Mouse (Mus musculus) frontal cortex, adult 2 months (tissue): ENCODE data around the gene 0610040J01Rik. TPM values are rescaled to one million over a fixed set of nuclear protein-coding genes. Genes with fewer than 3 reads are reported as not detected.

Experiments
- DNase-seq, 2 experiments: peaks; one replicate each; pipeline ENCODE4 v3.0.0; 2022; ENCODE audit warnings: low spot score in 1 of 2; ENCODE audit errors: extremely low spot score in 1 of 2
- polyA plus RNA-seq: library from polyadenylated mRNA; depleted of rRNA; stranded (reverse); fragments of >200 nt; gene quantifications from 2 replicates; pipeline ENCODE4 v1.2.3, GENCODE M21; 2012; rRNA removed

0610040J01Rik gene
- polyA plus RNA-seq = 7.7 and 8.1 TPM in 2 replicates

DNA sequence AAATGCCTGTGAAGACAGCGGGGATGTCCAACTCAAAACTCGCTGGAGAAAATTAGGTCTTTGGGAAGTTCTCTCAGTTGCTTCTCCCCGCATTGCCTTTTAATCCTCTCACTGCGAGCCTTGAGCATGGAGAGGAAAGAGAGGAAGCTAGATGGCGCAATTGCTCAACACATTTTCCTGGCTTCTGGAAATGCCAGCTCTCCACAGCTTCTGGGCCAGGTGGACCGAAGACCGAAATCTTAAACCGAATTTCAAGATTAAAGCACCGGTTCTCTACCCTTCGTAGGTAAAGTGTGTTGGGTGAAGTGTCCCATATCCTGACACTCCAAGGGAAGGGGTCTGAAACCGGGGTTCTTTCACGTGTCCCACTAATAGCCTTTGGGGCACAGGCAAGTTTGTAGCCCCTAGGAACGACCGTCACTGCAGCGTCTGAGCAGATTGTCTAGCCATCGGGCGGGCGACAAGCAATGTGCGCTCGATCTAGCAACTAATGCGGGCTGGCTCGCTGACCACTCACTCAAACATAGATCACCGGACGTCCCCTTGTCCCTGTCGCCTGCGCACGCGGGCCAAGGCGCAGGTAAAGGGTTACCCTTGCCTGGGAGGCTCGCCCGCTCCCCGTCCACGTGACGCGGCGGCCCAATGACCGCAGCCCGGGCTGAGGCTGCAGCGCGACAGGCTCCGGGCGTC lies at the start of gene 0610040J01Rik:
Gene 0610040J01Rik, plus strand, starts transcription at position 545 of the 690 bp plus-strand sequence.
- peak; percentile 50 to 80 for DNase-seq

GRCm38 (mm10) chr5:63765886-63766285 lies 46.3 kb upstream of the 0610040J01Rik start:
- DNase-seq = no peak

DNA sequence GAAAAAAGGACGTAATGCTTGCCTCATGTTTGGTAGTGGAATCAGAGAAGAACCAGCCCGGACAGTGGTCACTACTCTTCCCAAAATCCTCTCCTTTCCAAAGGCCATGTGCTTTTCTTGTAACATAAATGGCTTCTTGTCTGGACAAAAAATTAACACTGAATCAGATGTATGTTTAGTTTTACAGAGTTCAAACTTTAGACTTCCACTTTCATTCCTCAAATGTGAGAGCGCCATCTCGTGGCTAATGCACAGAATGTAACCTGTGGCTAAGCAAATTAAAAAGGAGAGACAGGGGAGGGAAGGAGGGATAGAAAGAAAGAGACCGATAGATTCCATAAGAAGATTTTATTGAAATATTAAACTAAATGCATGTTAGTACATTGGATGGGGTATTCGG lies 45.4 kb upstream of the 0610040J01Rik start:
- peak; percentile 11 to 75 for DNase-seq

- DNase-seq = peak; percentile 9 to 17
Observed at GRCm38 (mm10) chr5:63767464-63767863, 44.7 kb upstream of the 0610040J01Rik start.

GRCm38 (mm10) chr5:63768220-63768619 lies 43.9 kb upstream of the 0610040J01Rik start:
- no peak for DNase-seq

DNA sequence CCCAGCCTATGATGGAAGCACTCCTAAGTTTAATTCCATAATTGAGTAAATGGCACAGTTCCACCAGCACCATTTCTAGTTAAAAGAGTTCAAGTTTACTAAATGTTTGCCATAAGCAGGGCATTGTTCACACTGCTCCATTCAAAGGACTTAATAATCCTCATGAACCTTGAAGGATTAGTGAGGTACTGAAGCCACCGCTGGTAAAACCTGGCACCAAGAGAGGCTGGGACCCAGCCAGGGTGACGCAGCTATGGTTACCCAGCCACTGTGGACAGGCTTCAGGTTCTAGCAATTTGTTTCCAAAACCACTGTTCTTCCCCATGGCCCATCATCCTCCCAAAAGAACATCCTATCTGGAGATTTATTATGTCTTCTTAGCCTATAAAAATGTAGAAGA lies 39.2 kb upstream of the 0610040J01Rik start:
- DNase-seq = no peak

GRCm38 (mm10) chr5:63773603-63774002 lies 38.6 kb upstream of the 0610040J01Rik start:
- DNase-seq = no peak

- DNase-seq = no peak
Observed at GRCm38 (mm10) chr5:63788156-63788826, 23.9 kb upstream of the 0610040J01Rik start.

DNA sequence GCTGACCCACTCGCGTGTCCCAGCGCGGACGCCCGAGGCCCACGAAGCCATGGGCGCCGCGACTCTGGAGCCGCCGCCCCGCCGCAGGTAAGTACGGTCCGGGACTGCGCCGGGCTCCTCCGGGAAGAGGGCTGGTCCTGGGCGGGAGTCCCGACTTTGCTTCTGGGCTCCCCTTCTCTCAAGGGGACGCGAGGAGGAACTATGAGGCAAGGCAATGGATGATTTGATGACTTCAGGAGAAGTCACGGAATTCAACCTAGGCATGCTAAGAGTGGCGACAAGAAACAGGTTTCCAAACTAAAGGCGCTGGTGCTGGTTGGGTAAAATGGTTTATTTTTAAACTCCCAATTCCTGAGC lies 324 bp downstream of the 0610040J01Rik start:
- no peak for DNase-seq

DNA sequence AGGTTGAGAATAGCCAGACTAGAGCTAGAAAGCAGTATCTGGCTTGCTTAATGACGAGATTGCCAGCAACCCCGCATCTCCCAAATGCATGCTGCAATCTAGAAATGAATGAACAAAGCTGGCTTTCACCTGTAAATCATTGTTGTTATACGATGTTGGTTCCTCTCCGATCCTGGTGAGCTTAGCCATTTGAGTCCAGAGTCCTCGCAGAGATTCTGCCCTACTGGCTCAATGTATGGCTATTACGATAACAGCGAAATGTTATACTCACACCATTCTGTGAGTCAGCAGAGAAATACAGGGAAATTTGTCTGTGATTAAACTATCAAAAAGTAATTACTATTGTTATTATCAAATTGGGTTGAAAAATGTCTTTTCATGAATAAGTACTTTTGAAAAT lies 4.5 kb downstream of the 0610040J01Rik start:
- no peak for DNase-seq

- no peak for DNase-seq
Observed at GRCm38 (mm10) chr5:63817270-63817669, 5.1 kb downstream of the 0610040J01Rik start.

GRCm38 (mm10) chr5:63818975-63819374 lies 6.8 kb downstream of the 0610040J01Rik start:
- DNase-seq = no peak

GRCm38 (mm10) chr5:63819519-63819918 lies 7.4 kb downstream of the 0610040J01Rik start:
- no peak for DNase-seq

DNA sequence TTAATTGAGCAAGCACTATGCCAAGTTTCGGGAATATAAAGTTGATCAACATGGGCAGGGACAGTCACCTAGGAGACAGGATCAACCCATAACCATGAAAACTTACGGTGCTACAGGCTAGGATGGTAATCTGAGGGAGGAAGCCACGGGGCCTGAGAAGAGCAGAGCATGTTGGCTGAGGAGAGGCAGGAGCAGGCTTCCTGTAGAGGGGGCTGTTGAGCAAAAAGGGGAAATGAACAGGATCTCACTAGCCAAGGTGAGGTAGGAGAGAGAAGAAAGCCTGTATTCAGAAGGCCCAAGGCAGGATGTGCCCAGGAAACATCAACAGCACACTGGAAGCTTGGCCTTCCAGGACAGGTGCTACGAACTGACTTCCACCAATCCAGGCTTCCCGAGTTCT lies 9.0 kb downstream of the 0610040J01Rik start:
- DNase-seq = no peak

- no peak for DNase-seq
Observed at GRCm38 (mm10) chr5:63821860-63822259, 9.7 kb downstream of the 0610040J01Rik start.

- no peak for DNase-seq
Observed at GRCm38 (mm10) chr5:63823362-63824332, 11.5 kb downstream of the 0610040J01Rik start.

DNA sequence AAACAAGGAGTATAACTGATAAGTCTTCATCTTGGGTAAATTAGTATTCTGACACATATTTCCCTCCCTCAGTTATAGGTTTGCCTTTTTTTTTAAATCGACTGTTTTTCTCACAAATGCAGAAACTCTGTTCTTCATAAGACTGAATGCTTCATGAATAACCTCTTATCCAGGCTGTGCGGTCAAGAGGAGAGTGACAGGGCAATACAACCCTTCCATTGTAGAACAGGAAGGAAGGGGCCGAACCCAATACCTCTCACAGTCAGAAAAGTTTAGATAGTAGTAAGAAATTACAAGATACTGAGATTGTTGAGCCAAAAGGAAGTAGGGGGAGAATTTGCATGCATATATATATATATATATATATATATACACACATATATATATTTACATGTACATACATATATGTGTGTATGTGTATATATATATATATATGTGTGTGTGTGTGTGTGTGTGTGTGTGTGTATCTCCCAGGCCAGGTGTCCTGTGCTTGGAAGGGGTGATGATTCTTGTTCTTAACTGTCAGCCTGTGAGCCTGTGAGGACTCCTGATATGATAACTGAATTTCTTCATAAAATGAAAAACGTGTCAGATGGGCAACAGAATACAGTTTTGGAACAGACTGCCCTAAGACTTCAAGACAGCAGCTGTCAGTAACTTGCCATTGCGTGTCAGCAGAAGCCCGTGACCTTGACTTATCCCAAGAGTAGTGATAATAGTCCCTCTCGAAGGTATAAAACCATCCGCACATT lies 12.6 kb downstream of the 0610040J01Rik start:
- no peak for DNase-seq

GRCm38 (mm10) chr5:63825881-63826280 lies 13.7 kb downstream of the 0610040J01Rik start:
- DNase-seq = no peak

GRCm38 (mm10) chr5:63827006-63827405 lies 14.8 kb downstream of the 0610040J01Rik start:
- no peak for DNase-seq

GRCm38 (mm10) chr5:63827415-63828053 lies 15.4 kb downstream of the 0610040J01Rik start:
- DNase-seq = no peak
